Mouse (Mus musculus) liver (tissue): Measurements from ENCODE around the gene Vmn1r177.
"Not testable (repeated sequence)": the region's sequence is repeated elsewhere in the genome, so short reads cannot be mapped to it uniquely, and the experiment has no call there.

Experiments used
- DNase-seq: peaks from one replicate; pipeline ENCODE4 v3.0.0-alpha.2; 2020; ENCODE audit warnings: mixed read lengths

The Vmn1r177 gene

DNA sequence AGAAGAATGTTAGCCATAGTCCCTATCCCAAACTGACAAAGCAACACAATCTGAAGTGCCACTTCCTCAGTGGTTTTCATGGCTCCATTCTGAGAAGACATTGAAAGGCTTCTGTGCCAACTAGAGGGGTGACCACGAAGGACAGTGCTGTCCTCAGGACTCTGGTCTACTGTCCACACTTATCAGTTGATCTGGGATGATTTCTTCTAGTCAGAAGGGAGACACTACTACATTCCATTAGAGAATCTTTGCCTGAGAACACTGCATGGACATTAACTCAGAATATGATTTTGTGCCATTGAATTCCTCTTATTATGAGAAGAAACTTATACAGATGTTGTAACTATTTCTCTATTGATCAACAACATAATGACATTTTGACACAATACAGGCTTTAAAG, at the start of gene Vmn1r177:
Gene Vmn1r177, minus strand, starts transcription at position 101 of the 400 bp plus-strand sequence.
- DNase-seq = not testable (repeated sequence)

DNA sequence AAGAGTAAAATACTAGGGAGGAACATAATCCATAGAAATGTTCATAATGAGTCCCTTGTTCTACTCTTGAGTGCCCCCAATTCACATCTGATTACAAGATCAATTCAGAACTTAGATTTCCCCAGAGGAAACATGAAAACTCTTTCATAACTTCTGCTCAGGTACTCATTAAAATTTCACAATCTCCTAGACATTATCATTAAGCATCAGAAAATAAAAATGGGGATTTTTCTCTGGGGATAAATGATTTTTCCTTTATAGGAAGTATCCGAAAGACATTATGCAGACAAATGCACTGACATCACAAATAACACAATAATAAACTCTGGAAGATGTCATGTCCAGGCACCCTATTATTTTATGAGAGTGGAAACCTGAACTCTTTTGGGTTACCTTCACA, 25.5 kb upstream of the Vmn1r177 start, which contains the start of gene Vmn1r178:
Gene Vmn1r178, plus strand, starts transcription at position 301 of the 400 bp plus-strand sequence.
- DNase-seq = no peak

DNA sequence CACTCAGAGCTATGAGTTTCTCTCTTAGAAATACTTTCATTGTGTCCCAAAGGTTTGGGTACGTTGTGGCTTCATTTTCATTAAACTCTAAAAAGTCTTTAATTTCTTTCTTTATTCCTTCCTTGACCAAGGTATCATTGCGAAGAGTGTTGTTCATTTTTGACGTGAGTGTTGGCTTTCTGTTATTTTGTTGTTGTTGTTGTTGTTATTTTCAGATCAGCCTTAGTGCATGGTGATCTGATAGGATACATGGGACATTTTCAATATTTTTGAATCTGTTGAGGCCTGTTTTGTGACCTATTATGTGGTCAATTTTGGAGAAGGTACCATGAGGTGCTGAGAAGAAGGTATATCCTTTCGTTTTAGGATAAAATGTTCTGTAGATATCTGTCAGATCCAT, 10.7 kb upstream of the Vmn1r177 start:
- not testable (repeated sequence) for DNase-seq

DNA sequence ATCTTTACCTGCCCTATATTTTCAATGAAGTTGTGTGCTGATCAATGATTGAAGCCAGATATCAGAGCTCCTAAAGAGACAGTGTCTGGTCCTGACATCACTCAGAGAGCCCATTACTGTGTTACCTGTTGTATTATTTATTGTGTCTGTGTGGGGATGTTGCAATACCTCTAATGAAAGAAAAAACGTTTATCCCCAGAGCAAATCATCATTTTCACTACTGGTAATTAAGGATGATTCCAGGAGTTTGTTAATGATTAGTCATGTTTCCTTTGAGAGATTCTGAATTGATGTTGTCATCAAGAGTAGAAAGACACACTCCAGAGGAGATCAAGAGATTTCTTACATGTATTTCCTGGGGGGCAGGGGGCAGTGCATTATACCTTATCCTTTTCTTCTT, 29.0 kb downstream of the Vmn1r177 start, which contains the start of gene Vmn1r176:
Gene Vmn1r176, minus strand, starts transcription at position 101 of the 400 bp plus-strand sequence.
- DNase-seq = not testable (repeated sequence)
